Mouse (Mus musculus): Measurements from ENCODE around the gene Gm49321.

The Gm49321 gene

GRCm38 (mm10) chr12:73998128-73998456, 60.6 kb downstream of the Gm49321 start:
- intact Hi-C loops (cut with DNase I): no loop called here

DNA sequence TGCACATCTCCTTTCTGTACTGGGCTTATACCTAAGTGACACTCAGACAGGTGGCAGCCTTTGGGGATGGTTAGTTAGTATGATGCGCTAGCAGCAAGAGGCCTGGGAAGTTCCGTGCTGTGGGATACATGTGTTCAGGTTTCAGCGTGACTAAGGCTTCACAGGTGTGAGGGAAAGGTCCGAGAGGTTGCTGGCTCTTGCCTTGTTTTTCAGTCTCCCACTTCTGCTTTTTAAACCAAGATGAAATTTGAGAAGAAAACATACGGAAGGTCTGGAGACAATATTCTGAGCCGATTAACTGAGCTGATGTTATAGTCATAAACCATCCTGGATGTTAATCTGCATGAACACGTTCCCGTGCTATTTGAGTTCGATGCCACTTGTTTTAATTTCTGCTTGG, 65.0 kb downstream of the Gm49321 start:
- intact Hi-C loops (cut with DNase I): no loop called here

GRCm38 (mm10) chr12:74009448-74009911, 72.0 kb downstream of the Gm49321 start:
- intact Hi-C loops (cut with DNase I): no loop called here

DNA sequence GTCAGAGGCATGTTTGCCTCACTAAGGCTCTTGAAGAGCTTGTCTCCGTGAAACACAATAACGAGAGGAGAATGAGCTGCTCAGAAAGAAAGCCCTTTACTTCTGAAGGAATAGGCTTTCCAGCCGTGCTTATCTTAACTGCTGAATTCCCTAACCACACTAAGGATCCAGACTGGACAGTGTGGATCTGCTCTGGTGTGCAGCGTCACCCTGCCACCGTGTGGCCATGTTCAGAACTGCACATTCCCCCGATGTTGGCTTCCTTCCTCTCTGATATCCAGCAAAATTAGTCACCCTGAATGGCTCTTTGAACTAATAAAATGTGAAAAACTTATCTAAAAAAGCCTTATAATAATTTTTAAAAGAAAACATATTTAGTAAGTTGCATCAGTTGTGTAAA, 76.3 kb downstream of the Gm49321 start:
- intact Hi-C loops (cut with DNase I): loop anchor here (2.0 to 5.0 kb wide), 2 partner anchors 309 to 451 kb away; no protein-coding TSS in a partner anchor

DNA sequence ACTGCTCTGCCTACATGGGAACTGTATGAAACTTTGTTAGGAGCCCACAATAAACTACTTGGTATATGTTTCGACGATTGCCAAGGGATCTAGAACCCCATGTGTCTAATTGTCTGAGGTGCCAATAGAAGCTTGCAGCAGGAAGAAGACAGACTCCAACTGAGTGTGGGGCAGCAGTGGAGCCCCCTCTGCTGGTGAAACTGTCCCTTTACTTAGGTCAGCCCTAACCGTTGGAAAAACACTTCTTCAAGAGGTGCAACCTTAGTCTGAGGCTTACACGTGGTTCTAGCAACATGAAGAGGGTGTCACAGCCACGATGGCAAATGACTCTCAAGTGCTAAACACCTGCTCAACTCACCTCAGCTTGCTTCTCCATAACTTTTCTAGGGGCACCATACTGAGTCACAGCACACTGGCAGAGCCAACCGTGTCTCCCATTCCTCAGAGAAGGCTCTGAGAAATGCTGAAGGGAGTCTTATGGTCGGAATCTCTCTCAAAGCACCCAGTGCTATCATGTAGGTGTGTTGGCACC, 77.4 kb downstream of the Gm49321 start:
- intact Hi-C loops (cut with DNase I): loop anchor here (2.0 to 5.0 kb wide), 2 partner anchors 310 to 453 kb away; no protein-coding TSS in a partner anchor

- intact Hi-C loops (cut with DNase I): loop anchor here (2.0 kb wide), 1 partner anchor 311 kb away; no protein-coding TSS in a partner anchor
Observed at GRCm38 (mm10) chr12:74015491-74015890, 78.0 kb downstream of the Gm49321 start.

Data from adrenal gland (tissue).